Mouse (Mus musculus) spleen, adult 2 months (tissue): ENCODE measurements around the gene Pomgnt1. TPM values are rescaled to one million over a fixed set of nuclear protein-coding genes. Genes with fewer than 3 reads are reported as not detected.

Experiments
- DNase-seq, 2 experiments: peaks; one replicate each; pipeline versions ENCODE4 v3.0.0 to v3.0.0-alpha.2; 2012 to 2021; ENCODE audit warnings: low spot score in 2 of 2, low read depth in 1 of 2
- H3K27ac ChIP-seq: fragments of 200-500 bp; 2 replicates; pipeline ENCODE4 v1.5.1; 2012; ENCODE audit warnings: low read length, inconsistent platforms; ENCODE audit not compliant: insufficient read depth
- H3K27me3 ChIP-seq: fragments of 200-500 bp; 2 replicates; pipeline ENCODE4 v1.6.1; 2012; ENCODE audit warnings: mild to moderate bottlenecking, moderate library complexity, low read length, inconsistent platforms; ENCODE audit not compliant: control insufficient read depth, insufficient read depth
- H3K36me3 ChIP-seq: fragments of 200-500 bp; 2 replicates; pipeline ENCODE4 v1.6.1; 2012; ENCODE audit warnings: mild to moderate bottlenecking, low read length, inconsistent platforms; ENCODE audit not compliant: control insufficient read depth, insufficient read depth
- H3K4me1 ChIP-seq: fragments of 200-500 bp; 2 replicates; pipeline ENCODE4 v1.6.1; 2011; ENCODE audit warnings: inconsistent platforms; ENCODE audit not compliant: control insufficient read depth, insufficient read depth, insufficient read length
- H3K4me3 ChIP-seq: fragments of 200-500 bp; 2 replicates; pipeline ENCODE4 v1.5.1; 2011; ENCODE audit warnings: mild to moderate bottlenecking, inconsistent platforms; ENCODE audit not compliant: insufficient read depth, insufficient read length; ENCODE audit errors: extremely low read depth
- CTCF ChIP-seq: fragments of 200-500 bp; IDR thresholded peaks from 2 replicates; pipeline ENCODE4 v1.5.1; 2011; ENCODE audit warnings: mild to moderate bottlenecking, inconsistent platforms; ENCODE audit not compliant: insufficient read depth, insufficient read length, insufficient replicate concordance; ENCODE audit errors: extremely low read depth
- POLR2A ChIP-seq: fragments of 200-500 bp; IDR thresholded peaks from 2 replicates; pipeline ENCODE4 v1.6.1; 2011; ENCODE audit warnings: low read depth, low read length, inconsistent platforms
- whole genome bisulfite sequencing: fragments of 180-500 bp; shearing (Covaris S2); methylation state at CpG from one replicate; pipeline ENCODE4 v1.1.7; 2018; 5-methylcytosine and 5-hydroxymethylcytosine counted together
- polyA plus RNA-seq: library from polyadenylated mRNA; depleted of rRNA; stranded (reverse); fragments of >200 nt; gene quantifications from 2 replicates; pipeline ENCODE4 v1.2.3, GENCODE M21; 2012

Gene Pomgnt1
- polyA plus RNA-seq, 1 experiment, result 16.4 TPM

DNA sequence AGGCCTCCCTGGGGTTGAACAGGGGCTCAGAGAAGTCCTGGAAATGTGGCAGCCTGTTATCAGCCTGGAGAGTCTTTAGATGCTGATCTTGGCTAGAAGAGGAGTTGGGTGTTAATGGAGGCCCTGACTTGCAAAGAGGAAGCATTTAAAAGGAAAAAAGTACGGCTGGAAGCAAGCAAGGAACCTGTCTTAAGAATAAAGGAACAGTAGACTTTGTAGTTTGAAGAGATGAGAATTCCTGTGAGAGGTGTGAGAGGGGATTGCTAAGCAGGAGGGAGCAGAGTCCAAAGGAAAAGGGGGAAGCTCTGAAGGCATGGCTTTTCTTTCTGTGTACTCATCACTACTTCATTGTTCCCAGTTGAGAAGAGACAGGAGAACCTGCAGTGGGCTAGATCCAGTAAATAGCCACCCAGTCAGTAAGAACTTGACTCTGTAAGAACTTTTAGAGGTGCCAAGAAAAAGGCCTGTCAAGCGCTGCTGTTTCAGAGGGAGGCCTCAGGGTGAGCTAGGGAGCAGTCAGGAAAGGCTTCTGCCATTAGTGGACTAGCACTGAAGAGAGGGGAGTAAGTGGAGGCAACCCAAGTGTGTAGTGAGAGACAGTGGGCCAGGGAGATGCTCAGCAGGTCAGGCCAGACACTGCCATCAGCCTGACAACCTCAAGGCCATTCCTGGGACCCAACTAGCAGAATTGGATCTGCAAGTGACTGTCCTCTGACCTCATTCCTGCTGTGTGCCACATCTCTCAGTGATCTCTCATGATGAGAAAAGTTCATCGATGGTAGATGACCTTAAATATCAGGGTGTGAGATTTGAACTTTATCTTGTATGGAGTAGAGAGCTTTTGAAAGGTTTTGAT, 46.2 kb upstream of the Pomgnt1 start:
- TF ChIP-seq POLR2A (no peak), CTCF (no peak)
- Histone ChIP-seq H3K27ac (no peak overlapping the region), H3K36me3 (peaks cover 5% of the 10 kb centered on the region), H3K27me3 (peaks cover 2% of the 10 kb centered on the region; the same call in 1 of the 2 replicates), H3K4me1 (no peaks in the 10 kb centered on the region; the same call in 1 of the 2 replicates), H3K4me3 (no peak overlapping the region)
- no peak for DNase-seq
- 70% methylated on average over 3 of the region's 3 CpGs for WGBS

DNA sequence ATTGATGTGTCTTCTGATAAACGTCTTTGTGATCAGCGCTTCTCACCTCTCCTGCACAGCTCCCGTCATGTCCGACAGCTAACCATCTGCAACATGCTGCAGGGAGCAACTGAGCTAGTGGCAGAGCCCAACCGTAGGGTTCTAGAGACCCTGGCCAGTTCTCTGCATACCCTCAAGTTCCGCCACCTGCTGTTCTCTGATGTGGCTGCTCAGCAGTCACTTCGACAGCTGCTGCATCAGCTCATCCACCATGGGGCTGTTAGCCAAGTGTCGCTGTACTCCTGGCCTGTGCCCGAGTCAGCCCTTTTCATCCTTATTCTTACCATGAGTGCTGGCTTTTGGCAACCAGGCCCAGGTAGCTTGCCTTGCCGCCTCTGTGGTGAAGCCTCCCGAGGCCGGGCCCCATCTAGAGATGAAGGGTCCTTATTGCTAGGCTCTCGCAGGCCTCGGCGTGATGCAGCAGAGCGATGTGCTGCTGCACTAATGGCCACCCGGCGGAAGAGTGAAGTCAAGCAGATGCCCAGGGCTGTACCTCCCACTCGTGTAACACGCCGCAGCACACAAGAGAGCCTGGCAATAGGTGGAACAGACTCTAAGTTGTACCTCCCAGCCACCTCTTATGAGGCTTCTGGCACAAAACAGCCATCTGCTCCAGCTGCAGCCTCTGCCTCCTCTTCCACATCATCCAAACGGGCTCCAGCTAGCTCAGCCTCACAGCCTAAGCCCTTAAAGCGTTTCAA, 35.0 kb upstream of the Pomgnt1 start:
- no peaks in the 10 kb centered on the region for H3K27me3 ChIP-seq
- no peaks in the 10 kb centered on the region for H3K4me1 ChIP-seq
- TF ChIP-seq CTCF, result no peak
- TF ChIP-seq POLR2A, result no peak
- no peak overlapping the region for H3K27ac ChIP-seq
- WGBS, result 93% methylated on average over 23 of the region's 23 CpGs
- H3K4me3 ChIP-seq, result no peak overlapping the region
- DNase-seq, result no peak
- H3K36me3 ChIP-seq, result peaks cover 16% of the 10 kb centered on the region

DNA sequence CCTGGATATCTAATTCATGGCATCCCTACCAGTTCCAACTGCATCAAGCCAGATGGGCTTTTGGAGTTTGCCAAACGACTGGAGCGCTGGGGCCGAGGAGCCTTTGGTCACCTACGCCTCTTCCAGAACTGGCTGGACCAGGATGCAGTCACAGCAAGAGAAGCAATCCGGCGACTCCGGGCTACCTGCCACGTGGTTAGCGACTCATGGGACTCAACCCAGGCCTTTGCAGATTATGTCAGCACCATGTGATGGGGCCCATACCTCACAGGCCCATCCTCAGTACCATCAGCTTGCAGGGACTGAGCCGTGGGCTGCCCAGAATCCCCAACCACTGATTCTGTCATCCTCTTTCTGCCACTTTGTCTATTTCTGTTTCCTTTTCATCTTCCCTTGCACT, 27.3 kb upstream of the Pomgnt1 start:
- Histone ChIP-seq H3K4me3 (no peak overlapping the region), H3K36me3 (peaks cover 34% of the 10 kb centered on the region), H3K27me3 (no peaks in the 10 kb centered on the region), H3K4me1 (no peaks in the 10 kb centered on the region), H3K27ac (no peak overlapping the region)
- WGBS, result 93% methylated on average over 10 of the region's 10 CpGs
- no peak for DNase-seq
- TF ChIP-seq POLR2A (no peak), CTCF (no peak)

- no peak overlapping the region for H3K4me3 ChIP-seq
- H3K36me3 ChIP-seq, result peaks cover 34% of the 10 kb centered on the region
- no peak overlapping the region for H3K27ac ChIP-seq
- 88% methylated on average over 8 of the region's 8 CpGs for WGBS
- H3K27me3 ChIP-seq, result no peaks in the 10 kb centered on the region
- H3K4me1 ChIP-seq, result no peaks in the 10 kb centered on the region
- TF ChIP-seq POLR2A, result no peak
- TF ChIP-seq CTCF, result no peak
- no peak for DNase-seq
These were observed 26.4 kb upstream of the Pomgnt1 start for GRCm38 (mm10) chr4:116097211-116097610.

DNA sequence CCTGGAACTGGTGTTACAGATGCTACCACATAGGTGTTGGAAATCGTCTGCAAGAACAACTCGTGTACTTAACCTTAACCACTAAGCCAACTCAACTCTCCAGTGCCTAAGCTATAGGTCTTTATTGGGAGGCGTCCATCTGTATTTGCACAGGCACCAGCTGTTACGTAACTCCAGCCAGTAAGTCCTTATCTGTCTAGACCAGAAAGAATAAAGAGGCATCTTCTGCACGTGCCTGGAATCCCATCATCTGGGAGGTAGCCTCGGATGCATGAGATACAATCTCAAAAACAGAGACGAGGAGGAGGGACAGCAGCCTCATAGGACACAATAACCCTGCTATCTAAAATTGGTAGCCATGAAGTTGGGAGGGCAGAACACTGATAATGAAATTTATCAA, 22.7 kb upstream of the Pomgnt1 start:
- Histone ChIP-seq H3K27me3 (no peaks in the 10 kb centered on the region), H3K36me3 (peaks cover 20% of the 10 kb centered on the region), H3K4me1 (no peaks in the 10 kb centered on the region), H3K27ac (no peak overlapping the region), H3K4me3 (no peak overlapping the region)
- WGBS, result 81% methylated on average over 7 of the region's 7 CpGs
- TF ChIP-seq POLR2A, result no peak
- TF ChIP-seq CTCF, result no peak
- no peak for DNase-seq

- no peak for DNase-seq
- 95% methylated on average over 5 of the region's 5 CpGs for WGBS
- no peak for TF ChIP-seq POLR2A
- H3K27ac ChIP-seq, result no peak overlapping the region
- H3K4me3 ChIP-seq, result no peak overlapping the region
- H3K4me1 ChIP-seq, result no peaks in the 10 kb centered on the region
- H3K27me3 ChIP-seq, result no peaks in the 10 kb centered on the region
- peaks cover 3% of the 10 kb centered on the region; the same call in 1 of the 2 replicates for H3K36me3 ChIP-seq
These were observed 18.4 kb upstream of the Pomgnt1 start for GRCm38 (mm10) chr4:116105278-116105677.
